Mouse (Mus musculus) thymus, postnatal 4 days (tissue): ENCODE results near the gene Gtf3c2.

Experiments used
- DNase-seq: peaks from one replicate; pipeline ENCODE4 v3.0.0; 2021

Gtf3c2 gene

DNA sequence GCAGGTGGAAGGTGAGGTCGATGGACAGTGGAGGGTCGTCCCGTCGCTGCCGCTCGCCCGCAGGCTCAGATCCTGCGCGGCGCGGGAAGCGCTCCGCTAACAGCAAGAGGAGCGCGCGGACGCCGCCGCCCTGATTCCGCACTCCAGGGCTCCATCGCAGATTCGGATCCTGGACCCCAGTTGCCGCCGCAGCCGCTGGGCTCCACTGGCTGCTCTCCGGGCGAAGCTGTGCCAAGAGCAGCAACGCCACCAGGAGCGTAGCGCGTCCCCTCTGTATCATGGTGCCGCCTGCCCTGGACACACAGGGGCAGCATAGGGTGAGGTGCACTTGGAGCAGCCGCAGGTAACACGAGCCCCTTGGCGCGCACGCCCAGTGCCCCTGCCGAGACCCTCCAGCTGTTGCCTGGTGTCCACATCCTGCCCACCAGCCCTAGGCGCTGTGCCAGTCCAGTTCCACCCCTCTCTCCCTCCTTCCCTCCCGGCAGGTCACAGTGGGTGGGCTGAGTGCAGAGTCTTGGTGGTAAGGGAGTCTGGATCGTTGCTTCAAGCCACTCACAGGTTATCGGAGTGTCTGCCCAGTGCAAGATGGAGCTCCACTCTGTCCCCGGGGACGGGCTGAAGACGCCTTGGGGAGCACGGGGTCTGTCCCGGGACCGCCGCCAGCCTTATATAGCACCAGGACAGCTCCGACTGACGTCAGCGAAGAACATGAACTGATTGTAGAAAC, 41.5 kb downstream of the Gtf3c2 start, which contains the start of gene Ucn:
Gene Ucn, minus strand, starts transcription at position 589 of the 727 bp plus-strand sequence.
- DNase-seq, result no peak

DNA sequence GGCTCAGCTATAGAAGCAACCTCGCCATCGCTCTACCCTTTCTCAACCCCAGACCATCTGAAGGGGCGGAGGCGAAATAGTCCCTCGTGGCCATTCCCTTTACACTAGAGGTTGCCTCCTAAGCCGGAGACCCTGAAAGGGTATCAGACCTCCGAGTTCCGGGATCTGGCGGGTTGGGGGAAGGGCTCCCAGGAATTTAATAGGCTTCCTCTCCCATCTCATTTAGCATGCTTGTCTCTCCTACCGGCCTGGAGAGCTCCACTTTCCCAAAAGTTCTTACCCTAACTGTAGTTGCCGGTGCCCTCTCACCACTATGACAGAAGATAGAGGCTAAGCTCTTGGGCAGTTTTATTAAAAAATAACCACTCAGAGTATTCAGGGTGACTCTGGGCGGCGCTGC, 42.3 kb downstream of the Gtf3c2 start:
- DNase-seq, result no peak

- DNase-seq, result no peak
These were observed 43.1 kb downstream of the Gtf3c2 start for GRCm38 (mm10) chr5:31136730-31137424.

GRCm38 (mm10) chr5:31126050-31126449, 53.9 kb downstream of the Gtf3c2 start:
- DNase-seq, result peak; percentile 25

GRCm38 (mm10) chr5:31123481-31123880, 56.5 kb downstream of the Gtf3c2 start:
- DNase-seq, result no peak

DNA sequence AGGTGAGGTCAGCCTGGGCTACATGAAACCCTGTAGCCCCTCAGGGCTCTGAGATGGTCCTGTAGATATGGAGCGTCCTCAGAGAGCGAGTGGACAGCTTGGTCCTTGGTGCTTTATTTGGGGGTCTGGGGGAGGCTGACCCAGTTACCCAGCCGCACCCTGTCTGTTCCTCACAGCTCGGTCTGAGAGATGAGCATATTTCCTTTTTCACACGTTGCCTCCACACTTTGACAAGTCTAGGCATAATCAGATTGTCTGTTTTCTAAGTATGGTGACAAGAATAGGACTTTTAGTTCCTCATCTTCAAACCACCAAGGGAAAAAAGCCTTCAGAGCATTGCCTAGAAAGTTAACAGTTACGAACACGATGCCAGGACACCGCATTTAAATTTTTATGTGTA, 58.8 kb downstream of the Gtf3c2 start:
- DNase-seq, result no peak

DNA sequence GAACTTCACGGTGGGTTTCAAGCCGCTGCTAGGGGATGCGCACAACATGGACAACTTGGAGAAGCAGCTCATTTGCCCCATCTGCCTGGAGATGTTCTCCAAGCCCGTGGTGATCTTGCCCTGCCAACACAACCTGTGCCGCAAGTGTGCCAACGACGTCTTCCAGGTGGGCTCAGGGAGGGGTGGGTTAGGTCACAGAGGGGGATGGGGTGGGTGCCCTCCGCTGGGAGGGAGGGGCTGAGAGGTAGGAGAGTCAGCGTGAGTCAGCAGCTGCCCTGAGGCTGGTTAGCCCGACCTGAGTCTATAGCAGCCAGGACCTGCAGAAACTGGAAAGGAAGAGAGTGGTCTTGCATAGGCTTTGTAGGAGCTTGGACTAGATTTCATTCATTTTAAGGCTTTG, 63.0 kb downstream of the Gtf3c2 start:
- no peak for DNase-seq

DNA sequence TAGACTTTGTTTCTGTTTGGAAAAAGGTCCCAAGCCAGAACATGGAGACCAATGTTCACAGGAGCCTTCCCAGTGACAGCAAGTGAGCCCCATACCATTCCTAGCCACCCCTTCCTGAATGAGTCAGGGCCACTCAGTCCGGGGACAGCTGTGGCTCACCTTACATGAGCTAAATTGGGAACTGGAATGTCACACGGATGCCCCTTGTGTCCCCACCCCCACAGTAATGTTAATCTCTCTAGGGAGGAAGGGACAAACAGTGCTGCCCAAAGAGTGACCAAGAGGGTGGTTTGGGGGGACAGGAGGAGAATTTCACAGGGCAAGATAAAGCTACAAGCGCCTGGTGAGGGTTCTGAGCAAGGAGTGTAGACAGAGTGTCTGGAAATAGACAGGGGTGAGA, 63.6 kb downstream of the Gtf3c2 start, which contains the start of gene Trim54:
Gene Trim54, plus strand, starts transcription at position 359 of the 400 bp plus-strand sequence.
- DNase-seq, result no peak

DNA sequence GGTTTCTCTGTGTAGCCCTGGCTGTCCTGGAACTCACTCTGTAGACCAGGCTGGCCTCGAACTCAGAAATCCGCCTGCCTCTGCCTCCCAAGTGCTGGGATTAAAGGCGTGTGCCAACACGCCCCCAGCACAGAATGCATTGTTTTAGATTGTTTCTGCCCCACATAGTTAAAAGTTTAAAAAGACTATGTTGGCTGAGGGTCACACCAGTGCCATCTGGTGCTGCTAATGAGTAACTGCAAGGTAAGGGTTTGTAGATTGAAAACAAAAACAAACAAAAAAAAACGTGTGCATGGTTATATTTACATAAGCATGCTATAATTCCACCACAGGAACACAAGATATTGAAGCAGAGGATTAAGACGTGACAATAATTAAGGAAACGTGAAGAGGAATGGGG, 69.2 kb downstream of the Gtf3c2 start:
- no peak for DNase-seq

DNA sequence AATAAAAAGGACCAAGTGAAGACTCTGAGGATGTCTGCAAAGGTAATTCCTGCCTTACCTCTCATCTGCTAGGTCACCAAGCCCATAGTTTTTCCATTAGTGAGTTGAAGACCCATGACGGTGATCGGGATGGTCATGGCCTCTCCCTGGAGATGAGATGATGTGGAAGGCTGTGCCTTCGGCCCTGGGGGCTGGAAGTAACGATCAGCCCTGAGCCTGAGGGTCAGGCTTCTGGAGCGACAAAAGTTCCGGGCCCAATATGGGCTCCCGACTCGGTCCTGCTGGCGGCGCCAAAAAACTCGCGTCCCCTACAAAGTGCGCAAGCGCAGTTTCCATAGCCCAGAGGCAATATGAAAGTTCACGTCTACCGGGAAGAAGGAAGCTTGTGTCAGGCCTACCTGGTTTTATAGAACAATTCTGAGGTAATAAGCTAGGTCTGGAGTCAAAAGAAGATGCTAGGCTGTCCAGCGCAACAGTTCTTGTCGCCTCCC, 71.9 kb downstream of the Gtf3c2 start, which contains the start of gene Slc30a3:
Gene Slc30a3, minus strand, starts transcription at position 238 of the 491 bp plus-strand sequence.
- no peak for DNase-seq
